Mouse (Mus musculus): ENCODE measurements around the gene Nbeal2.

Nbeal2 gene

DNA sequence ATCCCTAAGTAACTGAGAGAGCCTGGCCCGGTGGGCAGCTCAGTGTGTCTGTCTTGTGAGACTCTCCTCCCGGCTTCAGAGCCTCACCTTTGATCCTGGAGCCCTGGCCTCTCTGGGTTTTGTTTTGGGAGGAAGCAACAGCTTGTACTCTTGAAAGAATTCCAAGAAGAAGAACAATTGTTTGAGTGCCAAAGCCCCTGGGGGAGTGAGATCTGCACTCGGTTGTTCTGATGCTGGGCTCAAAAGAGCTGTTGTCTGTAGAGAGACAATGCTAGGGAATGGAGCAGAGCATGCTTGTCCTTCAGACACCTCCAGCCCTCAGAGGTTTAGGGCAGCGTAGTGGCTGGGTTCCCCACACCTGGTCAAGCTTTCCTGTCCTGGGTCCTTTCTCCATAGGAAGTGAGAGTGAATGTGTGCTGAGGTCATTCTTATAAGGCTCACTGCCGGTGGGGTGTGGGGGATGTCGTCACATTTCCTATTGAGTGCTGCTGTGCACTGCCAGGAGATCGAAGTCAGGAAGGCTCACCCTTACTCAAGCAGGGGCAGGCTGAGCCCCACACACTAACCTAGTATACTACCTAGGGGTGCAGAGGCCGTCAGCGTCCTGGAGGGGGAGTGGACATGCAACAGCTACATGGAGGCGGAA is 19.3 kb upstream of the Nbeal2 start:
- no peak for DNase-seq (ENCODE audit: low spot score in 2 of 2)

DNA sequence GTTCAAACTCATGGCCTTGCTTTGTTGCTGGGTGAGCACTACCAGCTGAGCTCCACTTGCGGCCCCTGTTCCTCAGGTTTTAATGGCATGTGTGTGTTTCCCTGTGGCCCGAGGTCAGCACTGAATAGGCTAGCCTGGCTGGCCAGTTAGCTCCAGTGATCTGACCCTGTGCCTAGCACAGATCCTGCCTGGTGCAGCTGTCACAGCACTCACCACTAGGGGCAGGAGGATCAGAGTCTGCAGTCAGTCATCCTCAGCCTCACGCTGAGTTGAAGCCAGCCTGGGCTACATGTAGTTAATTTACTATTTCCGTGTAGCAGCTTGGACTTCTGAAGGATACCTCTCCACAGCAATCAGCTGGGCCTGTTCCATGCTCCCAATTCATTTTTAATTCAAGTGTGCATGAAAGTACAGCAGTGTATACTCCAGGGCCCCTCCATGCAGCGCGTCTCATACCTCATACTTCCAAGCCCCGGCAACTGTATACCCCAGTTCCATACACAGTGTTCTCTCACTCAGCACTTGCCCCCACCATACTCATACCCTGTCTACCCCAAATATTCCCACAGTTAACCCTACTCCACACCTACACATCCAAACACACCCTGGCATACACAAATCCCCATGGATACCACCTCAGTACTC is 18.6 kb upstream of the Nbeal2 start:
- DNase-seq (ENCODE audit: low spot score in 2 of 2): no peak

DNA sequence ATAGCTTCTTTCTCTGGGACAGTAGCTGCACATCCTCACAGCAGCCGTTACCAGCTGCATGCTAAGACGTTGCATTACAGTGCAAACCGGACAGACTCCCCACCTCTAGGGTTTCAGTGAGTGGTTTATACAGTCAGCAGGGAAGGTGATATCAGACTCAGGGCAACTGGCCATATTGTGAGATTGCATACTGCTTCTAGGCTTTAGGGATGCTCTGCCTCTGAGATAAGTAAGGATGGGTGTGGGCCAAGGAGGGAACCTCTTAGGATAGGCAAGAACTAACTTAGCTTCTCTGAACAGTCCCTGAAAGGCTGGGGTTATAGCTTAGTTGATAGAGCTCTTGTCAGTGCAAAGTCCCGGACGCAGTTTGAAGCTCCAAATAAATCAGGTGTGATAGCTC is 15.8 kb upstream of the Nbeal2 start:
- no peak for DNase-seq (ENCODE audit: low spot score in 2 of 2)

DNA sequence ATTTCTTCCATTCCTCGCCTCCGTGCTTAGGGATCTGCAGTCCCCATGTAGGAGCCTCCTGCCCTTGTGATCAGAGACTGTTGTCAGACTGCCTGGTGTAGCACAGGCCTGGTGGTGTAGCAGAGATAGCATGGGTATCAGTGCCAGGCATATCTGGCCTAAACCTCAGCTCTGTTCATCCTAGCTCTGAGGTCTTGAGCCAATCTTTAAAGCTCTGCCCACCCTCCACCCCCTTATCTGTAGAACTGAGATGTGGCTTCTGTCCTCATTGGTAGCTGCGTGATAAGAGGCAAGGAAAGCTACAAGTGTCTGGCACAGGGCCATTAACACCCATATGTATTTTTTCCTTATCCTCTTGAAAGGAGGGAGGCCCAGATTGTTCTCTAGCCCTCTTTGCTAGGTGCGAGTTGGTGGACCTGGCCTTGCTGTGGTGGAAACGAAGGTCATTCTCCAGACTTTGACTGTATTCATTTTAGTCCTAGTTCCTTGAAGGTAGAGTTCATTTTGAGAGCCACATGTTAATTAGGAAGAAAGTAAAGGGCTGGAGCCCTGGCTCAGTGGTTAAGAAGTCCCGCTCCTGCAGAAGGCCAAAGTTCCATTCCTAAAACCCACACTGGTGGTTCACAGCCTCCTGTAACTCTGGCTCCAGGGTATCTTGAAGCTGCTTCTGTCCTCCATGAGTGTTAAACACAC is 14.8 kb upstream of the Nbeal2 start:
- no peak for DNase-seq (ENCODE audit: low spot score in 2 of 2)

DNA sequence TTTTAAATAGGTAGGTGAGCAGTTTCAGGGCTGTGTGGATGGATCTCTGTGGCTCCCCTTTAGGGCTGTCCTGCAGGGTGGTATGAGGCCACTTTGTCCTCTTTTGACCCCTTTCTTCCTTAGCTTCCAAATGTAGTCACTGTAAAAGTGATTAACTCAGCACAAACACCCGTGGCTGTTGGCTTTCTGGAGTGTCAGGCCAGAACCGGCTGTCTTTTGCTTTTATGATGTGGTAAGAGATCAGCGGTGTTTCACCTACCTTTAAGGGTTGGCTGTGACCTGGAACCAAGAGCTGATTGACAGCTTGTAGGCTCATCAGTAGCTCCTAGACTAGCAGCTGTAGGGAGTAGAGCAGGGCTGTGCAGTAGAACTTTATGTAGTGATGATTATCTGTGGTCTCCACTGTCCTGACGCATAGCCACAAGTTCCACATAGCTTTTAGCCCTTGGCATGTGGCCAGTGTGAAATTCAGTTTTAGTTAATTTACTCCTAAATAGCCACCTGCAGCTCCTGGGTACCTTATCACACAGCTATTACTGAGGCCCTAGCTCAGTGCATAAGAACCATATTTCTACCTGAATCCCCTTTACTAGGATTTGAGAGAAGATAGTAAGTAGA is 13.4 kb upstream of the Nbeal2 start:
- no peak for DNase-seq (ENCODE audit: low spot score in 2 of 2)

DNA sequence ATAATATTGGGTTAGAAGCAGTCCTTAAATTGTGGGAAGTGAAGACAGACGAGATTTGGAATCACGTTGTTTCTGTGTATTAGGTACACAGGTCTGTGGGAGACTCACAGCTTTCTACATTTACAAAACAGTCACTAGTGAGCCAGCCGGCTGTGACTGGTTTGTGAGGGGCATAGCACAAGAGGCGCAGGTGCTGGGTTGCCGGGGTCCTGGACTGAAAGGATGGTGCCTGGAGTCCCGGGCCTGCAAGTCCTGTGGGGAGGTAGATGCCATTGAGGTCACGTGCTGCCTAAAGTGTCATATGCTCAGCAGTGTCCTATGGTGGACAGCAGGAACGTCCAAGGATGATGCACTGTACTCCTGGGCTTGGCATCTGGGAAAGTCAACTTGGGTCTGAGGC is 12.4 kb upstream of the Nbeal2 start:
- no peak for DNase-seq (ENCODE audit: low spot score in 2 of 2)

DNA sequence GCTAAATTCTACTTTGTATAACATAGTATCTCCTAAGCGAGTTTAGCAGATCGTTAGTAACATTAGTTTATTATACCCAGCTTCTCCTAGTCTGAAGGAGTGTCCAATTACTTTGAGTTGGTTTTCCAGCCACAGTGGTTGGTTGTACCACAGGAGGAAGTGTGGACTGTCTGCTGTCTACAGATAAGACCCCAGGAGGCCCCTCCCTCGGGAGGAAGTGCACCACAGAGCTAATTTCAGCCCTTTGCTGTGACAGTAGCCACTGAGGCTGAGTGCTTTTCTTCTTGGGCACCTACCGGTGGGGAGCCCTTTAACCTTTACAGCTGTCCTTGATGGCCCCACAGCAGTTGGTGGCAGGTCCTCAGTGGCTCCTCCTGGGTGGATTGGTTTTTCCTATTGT is 12.0 kb upstream of the Nbeal2 start:
- DNase-seq (ENCODE audit: low spot score in 2 of 2): no peak

DNA sequence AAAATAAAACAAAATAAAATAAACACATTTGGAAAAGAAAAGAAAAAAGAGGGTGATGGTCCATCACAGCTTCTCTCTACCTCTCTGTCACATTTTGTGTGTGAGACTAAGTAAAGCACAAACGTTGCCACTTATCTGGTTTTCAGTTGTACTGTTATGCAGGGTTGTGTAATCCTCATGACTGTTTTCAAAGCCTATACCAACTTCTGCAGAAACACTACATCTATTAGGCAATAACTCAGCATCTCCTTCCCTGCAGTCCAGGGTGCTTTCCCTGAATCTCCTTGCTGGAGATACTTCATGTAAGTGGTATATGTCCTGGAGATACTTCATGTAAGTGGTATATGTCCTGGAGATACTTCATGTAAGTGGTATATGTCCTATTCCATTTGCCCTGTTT is 8.9 kb upstream of the Nbeal2 start:
- no peak for DNase-seq (ENCODE audit: low spot score in 2 of 2)

DNA sequence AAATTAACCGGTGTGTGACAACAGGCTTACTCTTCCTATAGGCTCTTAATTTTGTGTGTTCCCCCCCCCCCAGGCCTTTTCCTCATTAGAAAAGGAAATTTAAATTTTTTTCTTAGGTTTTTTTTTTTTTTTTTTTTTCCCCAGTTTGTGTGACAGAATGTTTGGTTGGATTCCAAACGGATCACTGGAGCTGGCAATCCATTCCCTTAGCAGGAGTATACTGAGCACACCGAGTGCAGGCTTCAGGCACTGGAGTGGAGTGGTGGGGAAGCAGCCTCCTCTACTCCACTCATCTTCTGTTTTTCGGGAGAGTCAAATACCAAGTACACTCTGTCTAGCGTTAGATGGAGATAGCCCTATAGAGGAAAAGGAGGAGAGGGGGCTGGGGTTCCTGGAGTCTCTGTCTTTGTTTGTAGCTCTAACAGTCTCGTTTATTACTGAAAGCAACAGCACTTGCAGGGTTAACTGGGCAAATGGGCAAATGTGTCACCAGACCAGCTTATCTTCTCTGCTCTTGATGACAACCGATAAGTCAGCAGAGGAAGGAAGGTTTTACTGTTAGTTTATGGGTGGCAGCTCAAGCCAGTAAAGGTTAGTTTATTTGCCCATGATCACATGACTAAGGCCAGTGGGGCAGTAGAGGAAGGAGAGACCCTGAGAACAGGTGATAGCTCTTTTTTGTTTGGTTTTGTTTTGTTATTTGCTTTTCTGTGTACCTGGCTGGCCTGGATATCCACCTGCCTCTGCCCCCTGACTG is 7.1 kb upstream of the Nbeal2 start:
- no peak for DNase-seq (ENCODE audit: low spot score in 2 of 2)

DNA sequence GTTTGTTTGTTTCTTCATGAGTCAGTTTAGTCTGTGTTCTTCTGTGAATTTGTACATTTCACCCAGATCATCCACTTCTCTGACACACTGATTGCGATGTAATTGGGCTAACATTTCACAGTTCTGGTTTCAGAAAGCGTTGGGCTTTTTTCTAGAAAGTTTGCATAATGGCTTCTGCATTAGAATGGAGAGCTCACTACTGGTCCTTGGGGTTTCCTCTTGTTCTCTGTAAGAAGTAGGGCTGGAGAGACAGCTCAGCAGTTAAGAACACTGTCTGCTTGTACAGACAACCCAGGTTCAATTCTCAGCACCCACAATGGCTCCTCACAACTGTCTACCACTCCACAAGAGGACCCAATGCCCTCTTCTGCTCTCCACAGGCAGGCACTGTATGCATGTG is 6.2 kb upstream of the Nbeal2 start:
- DNase-seq (ENCODE audit: low spot score in 2 of 2): no peak

DNA sequence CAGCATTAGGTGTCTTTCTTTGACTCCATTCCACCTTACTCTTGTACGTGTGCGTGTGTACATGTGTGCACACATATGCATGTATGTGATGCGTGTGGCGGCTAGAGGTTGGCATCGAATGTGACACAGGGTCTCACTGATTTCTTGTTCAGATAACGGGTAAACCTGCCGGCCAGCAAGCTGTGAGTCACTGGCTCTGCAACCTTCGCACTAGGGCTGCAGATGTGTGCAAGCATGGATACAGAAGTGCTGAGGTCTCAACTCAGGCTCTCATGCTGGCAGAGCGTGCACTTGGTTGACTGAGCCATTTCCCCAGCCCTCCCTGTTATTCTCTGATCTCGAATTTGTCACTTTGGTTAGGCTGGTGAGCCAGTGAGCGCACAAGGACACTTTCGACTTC is 5.6 kb upstream of the Nbeal2 start:
- DNase-seq (ENCODE audit: low spot score in 2 of 2): no peak

DNA sequence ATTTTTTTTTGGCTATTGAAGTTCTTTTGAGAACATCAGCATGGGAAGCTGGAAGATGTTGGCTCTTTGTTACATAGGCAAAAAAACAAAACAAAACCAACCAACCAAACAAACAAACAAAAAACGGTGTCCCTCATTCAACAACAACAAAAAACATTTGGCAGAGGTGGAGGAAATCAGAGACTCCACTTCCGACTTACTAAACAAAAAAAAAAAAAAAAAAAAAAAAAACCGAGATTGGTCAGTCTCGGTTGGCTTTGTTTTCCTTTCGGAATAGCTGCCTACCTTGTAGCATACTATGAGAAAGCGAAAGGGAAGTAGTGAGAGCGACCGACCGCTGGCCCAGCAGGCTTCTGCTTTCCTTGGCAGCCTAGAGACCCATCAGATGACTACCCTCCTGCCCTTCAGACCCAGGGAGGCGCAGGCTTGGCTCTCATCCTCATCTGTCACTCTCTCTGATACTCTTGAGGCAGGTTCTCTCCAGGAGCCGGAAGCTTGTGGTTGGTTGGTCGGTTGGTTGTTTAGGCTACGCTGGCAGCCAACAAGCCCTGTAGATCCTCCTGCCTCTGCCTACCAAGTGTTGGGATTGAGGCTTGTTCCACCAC is 3.6 kb upstream of the Nbeal2 start:
- no peak for DNase-seq (ENCODE audit: low spot score in 2 of 2)

DNA sequence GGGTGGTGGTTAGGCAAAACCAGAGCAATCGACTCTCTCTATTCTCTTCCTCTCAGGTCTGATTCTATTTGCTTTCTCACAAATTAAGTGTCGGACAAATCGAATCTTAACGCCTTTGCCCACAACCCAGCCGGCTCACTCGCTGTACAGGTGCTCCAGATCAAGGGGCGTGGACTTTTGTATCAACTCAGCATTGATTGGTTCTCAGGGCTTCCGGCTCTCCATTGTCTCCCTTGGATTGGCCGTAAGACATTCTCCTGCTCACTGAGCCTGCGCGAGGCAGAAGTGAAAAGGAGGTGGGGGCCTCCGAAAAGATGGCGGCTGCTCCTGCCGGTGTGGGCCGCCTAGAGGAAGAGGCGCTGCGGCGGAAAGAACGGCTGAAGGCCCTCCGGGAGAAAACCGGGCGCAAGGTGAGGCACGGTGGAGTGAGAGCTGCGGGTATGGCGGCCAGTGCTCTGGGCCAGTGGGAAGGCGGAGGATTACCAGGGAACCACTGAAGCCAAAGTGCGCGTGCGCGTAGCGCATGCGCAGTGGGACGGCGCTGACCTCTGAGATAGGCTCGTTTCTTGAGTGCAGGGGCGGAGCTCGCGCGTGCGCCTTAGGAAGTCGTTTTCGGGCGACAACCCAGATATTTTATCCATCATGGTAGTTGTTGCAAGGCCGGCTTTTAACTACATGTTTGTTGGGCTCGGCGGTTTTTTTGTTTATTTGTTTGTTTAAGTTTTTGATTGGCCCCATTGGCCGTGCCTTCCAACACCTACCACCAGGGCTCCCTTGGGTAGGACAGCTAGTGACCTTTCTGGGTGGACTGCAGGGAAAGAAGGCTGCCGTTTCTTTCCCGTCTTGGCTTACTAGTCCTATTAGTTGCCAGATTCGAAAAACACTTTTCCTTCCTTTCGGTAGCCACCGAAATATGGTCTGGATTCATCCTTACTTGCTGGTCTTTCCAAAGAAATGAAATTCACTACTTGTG is 2.6 kb upstream of the Nbeal2 start, which contains the start of gene Ccdc12:
TSS of gene Ccdc12 (plus strand) at position 255 of the 973 bp plus-strand sequence.
- peak; percentile 92 to 95 for DNase-seq (ENCODE audit: low spot score in 2 of 2)

DNA sequence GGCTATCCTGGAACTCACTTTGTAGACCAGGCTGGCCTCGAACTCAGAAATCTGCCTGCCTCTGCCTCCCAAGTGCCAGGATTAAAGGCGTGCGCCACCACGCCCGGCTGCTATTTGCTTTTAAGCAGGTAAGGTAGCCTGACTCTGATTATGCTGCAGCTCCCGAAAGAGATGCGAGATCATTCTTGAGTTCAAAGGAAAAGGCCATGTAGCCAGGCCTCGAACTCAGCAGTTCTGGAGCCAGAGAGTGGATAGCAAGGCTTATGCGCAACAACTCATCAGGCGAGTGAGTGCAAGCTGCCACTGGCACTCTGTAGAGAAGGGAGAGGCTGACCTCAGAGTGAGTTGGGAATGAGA is 1.7 kb upstream of the Nbeal2 start:
- no peak for DNase-seq (ENCODE audit: low spot score in 2 of 2)

DNA sequence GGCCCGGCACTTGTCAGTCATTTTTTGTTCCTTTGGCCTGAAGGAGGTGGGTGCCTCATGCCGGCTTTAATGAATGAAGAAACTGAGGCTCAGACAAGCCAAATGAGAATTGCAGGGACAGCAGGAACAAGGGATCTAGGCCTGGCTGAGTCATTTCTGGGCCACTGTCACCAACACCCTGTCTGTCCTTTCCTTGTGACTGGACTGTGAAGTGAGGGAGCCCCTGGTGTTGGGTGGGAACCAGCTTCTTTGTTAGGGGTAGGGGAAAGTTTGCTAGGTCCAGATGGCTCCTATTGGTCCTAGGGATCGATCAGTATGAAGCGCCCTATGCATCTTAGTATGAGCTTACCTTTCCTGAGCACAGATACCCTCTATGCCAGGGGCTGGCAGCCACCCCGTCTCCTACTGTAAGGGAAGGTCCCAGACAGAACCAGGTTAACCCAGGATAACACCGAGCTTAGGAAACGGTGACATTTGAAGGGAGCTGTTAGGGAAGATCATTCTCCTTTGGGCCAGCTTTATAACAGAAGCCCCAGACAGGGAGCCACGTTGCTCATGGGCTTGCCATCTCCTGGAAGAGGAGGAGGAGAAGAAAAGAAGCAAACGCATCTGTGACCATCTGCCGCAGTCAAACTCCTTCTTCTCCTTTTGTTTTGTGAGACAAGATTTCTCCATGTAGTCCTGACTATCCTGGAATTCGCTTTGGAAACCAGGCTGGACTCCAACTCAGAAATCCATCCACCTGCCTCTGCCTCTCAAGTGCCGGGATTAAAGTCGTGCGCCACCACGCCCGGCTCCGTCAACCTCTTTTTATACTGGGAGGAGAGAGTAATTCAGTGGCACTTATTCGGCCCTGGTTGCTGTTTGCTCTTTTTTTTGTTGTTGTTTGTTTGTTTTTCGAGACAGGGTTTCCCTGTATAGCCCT is 1.0 kb upstream of the Nbeal2 start:
- no peak for DNase-seq (ENCODE audit: low spot score in 2 of 2)

DNA sequence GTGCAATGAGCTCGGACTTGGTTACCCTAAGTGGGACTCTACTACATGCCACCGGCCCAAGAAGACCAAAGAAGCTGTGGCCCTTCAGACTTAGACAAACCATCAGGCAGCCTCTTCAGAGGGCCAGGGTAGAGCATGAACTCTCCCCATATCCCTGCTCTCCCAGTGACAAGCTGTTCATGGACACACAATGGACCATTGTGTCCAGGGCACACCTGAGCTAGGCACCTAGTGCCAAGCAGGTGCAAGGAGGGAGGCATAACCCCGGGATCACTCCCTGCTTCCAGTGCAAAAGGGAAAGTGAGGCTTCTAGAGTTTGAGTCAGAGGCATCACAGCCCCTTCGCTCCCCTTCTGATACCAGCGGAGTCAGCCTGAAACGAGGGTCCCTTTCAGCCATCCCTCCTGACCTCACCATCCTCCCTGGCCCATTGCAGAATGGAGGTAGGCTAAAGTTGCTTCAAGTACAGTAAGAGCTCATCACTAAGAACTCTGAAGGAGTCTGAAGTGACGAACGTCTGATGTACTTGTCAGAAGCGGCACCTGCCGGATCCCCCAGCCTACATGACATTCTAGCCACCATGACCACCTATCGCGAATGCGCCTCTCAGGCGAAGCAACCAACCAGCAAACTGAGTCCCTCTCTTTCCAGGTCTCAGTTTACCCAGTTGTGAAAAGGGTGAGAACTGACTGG is 852 bp downstream of the Nbeal2 start:
- no peak for DNase-seq (ENCODE audit: low spot score in 2 of 2)

DNA sequence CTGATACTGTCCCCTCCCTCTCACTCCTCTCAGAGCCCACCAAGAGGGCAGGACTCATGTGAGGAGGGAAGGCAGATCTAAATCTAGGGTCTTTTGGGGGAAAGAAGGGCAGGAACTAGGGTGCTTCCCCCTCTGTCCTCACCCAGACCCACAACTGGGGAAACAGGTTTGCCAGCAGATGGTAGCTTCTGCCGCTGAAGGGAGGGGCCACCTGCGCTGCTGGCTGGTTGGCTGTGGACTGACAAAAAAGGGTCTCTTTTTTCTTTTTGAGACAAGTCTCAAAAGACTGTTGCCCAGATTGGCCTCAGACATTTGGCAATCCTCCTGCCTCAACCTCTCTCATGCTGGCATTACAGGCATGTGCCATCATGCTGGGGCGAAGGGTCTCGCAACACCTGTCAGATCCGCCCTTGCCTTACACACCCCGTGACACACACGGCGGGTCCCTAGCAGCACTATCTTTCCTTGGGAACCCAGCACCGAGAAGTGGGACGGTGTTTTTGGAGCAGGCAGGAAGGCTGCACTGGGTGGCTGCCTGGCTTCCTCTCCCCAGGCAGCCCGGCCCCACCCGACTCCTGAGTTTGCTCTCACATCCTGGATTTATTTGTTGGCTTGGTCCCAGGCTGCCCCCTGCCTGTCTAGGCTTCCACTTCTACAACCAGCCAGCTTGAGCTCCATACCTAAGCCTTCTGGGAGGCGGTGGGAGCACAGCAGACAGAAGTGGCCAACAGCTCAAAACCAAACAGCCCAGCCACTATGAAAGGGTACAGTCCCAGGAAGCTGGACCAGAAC is 1.8 kb downstream of the Nbeal2 start:
- no peak for DNase-seq (ENCODE audit: low spot score in 2 of 2)

DNA sequence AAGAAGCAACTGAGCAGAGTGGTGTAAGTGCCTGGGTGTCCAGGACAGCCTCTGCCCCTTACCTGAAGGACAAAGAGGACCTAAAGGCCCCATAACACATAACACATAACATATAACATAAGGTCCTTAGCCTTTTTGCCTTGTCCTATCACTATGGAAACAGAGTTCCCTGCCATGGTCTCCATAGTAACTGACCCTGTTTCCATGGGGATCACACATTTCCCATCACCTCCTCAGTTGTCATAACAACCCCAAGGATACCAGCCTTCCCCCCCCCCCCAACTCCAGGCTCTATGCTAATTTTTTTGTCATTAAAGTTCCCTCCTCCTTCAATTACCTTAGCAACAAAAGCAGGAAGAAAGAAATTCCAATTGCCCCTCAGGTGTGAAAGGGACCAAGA is 4.2 kb downstream of the Nbeal2 start:
- DNase-seq (ENCODE audit: low spot score in 2 of 2): no peak

Data from frontal cortex, postnatal 10 days (tissue).